Mouse (Mus musculus): ENCODE results near the gene Ccdc102a.

Gene Ccdc102a

GRCm38 (mm10) chr8:94919256-94919655 lies 1.4 kb upstream of the Ccdc102a start:
- DNase-seq = no peak

- DNase-seq = peak; percentile 74
Observed at GRCm38 (mm10) chr8:94917352-94917751, 546 bp downstream of the Ccdc102a start.

GRCm38 (mm10) chr8:94916960-94917324 lies 956 bp downstream of the Ccdc102a start:
- no peak for DNase-seq

GRCm38 (mm10) chr8:94916311-94916959 lies 1.5 kb downstream of the Ccdc102a start:
- DNase-seq = no peak

- DNase-seq = no peak
Observed at GRCm38 (mm10) chr8:94914701-94915101, 3.2 kb downstream of the Ccdc102a start.

- no peak for DNase-seq
Observed at GRCm38 (mm10) chr8:94914256-94914655, 3.6 kb downstream of the Ccdc102a start.

GRCm38 (mm10) chr8:94913061-94913660 lies 4.7 kb downstream of the Ccdc102a start:
- peak; percentile 50 for DNase-seq

- DNase-seq = peak; percentile 53
Observed at GRCm38 (mm10) chr8:94908847-94909246, 9.1 kb downstream of the Ccdc102a start.

- no peak for DNase-seq
Observed at GRCm38 (mm10) chr8:94907591-94908300, 10.2 kb downstream of the Ccdc102a start.

GRCm38 (mm10) chr8:94904450-94905175 lies 13.3 kb downstream of the Ccdc102a start:
- peak; percentile 31 for DNase-seq

GRCm38 (mm10) chr8:94903709-94904108 lies 14.2 kb downstream of the Ccdc102a start:
- no peak for DNase-seq

- no peak for DNase-seq
Observed at GRCm38 (mm10) chr8:94901031-94901430, 16.9 kb downstream of the Ccdc102a start.

- DNase-seq = no peak
Observed at GRCm38 (mm10) chr8:94900617-94901016, 17.3 kb downstream of the Ccdc102a start.

- no peak for DNase-seq
Observed at GRCm38 (mm10) chr8:94899262-94899661, 18.6 kb downstream of the Ccdc102a start.

- no peak for DNase-seq
Observed at GRCm38 (mm10) chr8:94892917-94893316, 25.0 kb downstream of the Ccdc102a start.

- DNase-seq = no peak
Observed at GRCm38 (mm10) chr8:94888383-94889036, 29.4 kb downstream of the Ccdc102a start.

GRCm38 (mm10) chr8:94880742-94881141 lies 37.2 kb downstream of the Ccdc102a start:
- DNase-seq = no peak

GRCm38 (mm10) chr8:94876820-94877219 lies 41.1 kb downstream of the Ccdc102a start:
- DNase-seq = no peak

GRCm38 (mm10) chr8:94876197-94876730 lies 41.6 kb downstream of the Ccdc102a start, which contains the start of gene Dok4:
Gene Dok4, minus strand, starts transcription at chr8:94876330.
- DNase-seq = peak; percentile 59

- peak; percentile 21 for DNase-seq
Observed at GRCm38 (mm10) chr8:94875871-94876150, 42.1 kb downstream of the Ccdc102a start.

- DNase-seq = no peak
Observed at GRCm38 (mm10) chr8:94875096-94875870, 42.6 kb downstream of the Ccdc102a start.

- peak; percentile 65 for DNase-seq
Observed at GRCm38 (mm10) chr8:94874358-94874757, 43.5 kb downstream of the Ccdc102a start.
